Mouse (Mus musculus) lung, postnatal 0 days (tissue): ENCODE data around the gene Pih1d1. TPM values are rescaled to one million over a fixed set of nuclear protein-coding genes. Genes with fewer than 3 reads are reported as not detected.
"Not testable (repeated sequence)": the region's sequence is repeated elsewhere in the genome, so short reads cannot be mapped to it uniquely, and the experiment has no call there.

ENCODE experiments used
- ATAC-seq: fragments of 200-750 bp; cut with Nextera tagmentation; 2 replicates; pipeline ENCODE4 v1.8.0; 2017; ENCODE audit warnings: moderate library complexity
- DNase-seq: peaks from one replicate; pipeline ENCODE4 v3.0.0-alpha.2; 2016; ENCODE audit warnings: low spot score
- H3K27ac ChIP-seq: fragments of 300-500 bp; sonication (generic); 2 replicates; pipeline ENCODE4 v1.5.1; 2014; ENCODE audit warnings: antibody characterized with exemption, mild to moderate bottlenecking, low read length, mixed read lengths
- H3K27me3 ChIP-seq: fragments of 300-500 bp; sonication (generic); replicated peaks from 2 replicates; pipeline ENCODE4 v1.6.1; 2014; ENCODE audit warnings: low read length, mixed read lengths; ENCODE audit not compliant: insufficient read depth
- H3K36me3 ChIP-seq: fragments of 300-500 bp; sonication (generic); 2 replicates; pipeline ENCODE4 v1.6.1; 2014; ENCODE audit warnings: low read length, mixed read lengths; ENCODE audit not compliant: insufficient read depth
- H3K4me1 ChIP-seq: fragments of 300-500 bp; sonication (generic); 2 replicates; pipeline ENCODE4 v1.6.1; 2014; ENCODE audit warnings: antibody characterized with exemption, low read depth, low read length, mixed read lengths; ENCODE audit not compliant: insufficient read depth
- H3K4me2 ChIP-seq: fragments of 300-500 bp; sonication (generic); replicated peaks from 2 replicates; pipeline ENCODE4 v1.6.1; 2014; ENCODE audit warnings: low read depth, mild to moderate bottlenecking, low read length, moderate library complexity, mixed read lengths
- H3K4me3 ChIP-seq: fragments of 300-500 bp; sonication (generic); 2 replicates; pipeline ENCODE4 v1.5.1; 2014; ENCODE audit warnings: low read depth, low read length
- H3K9ac ChIP-seq: fragments of 300-500 bp; sonication (generic); replicated peaks from 2 replicates; pipeline ENCODE4 v1.6.1; 2014; ENCODE audit warnings: low read depth, mild to moderate bottlenecking
- H3K9me3 ChIP-seq: fragments of 300-500 bp; sonication (generic); 2 replicates; pipeline ENCODE4 v1.6.1; 2016; ENCODE audit warnings: low read length, mixed read lengths
- CTCF ChIP-seq: IDR thresholded peaks from 2 replicates; pipeline ENCODE4 v1.5.1; 2016; ENCODE audit warnings: antibody characterized with exemption, mild to moderate bottlenecking
- EP300 ChIP-seq: IDR thresholded peaks from 2 replicates; pipeline ENCODE4 v1.6.1; 2016; ENCODE audit warnings: antibody characterized with exemption, mild to moderate bottlenecking, control low read depth
- WGBS: fragments of 180-500 bp; shearing (Covaris S2); extraction: QIAGEN DNeasy Blood & Tissue Kit; methylation state at CpG from one replicate; pipeline ENCODE4 v1.1.7; 2014; 5-methylcytosine and 5-hydroxymethylcytosine counted together
- polyA plus RNA-seq: library from polyadenylated mRNA; unstranded; fragments of >200 nt; fragmentation: Nextera tagmentation; extraction: Ambion mirVana; gene quantifications from 2 replicates; pipeline ENCODE4 v1.2.1, GENCODE M21; 2015

Pih1d1 gene
- polyA plus RNA-seq, 1 experiment from 2014 or later, result 51.7 TPM

DNA sequence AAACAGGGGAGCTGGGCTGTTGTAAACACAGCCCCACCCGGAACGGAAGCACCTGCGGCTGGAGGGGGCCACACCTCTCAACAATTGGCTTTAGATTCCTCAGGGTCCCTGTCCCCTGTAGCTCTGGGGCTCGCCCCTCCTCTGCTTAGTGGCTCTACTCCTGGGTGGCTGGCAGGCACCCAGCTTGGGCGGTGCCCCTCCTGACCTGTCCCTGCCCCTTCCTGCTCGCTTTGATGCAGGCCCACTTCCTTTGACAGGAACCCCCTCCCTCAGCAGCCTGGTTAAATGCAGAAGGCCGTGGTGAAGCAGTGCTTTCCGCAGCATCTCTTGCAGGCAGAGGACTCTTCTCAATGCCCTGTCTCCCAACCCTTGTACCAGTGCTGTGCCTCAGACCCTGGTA, 32.7 kb upstream of the Pih1d1 start:
- Histone ChIP-seq H3K4me3 (no peak overlapping the region), H3K27me3 (no peaks in the 10 kb centered on the region), H3K9me3 (no peaks in the 10 kb centered on the region), H3K27ac (peak overlapping the region; percentile 52), H3K9ac (no peak overlapping the region), H3K36me3 (peaks cover 19% of the 10 kb centered on the region; the same call in 1 of the 2 replicates), H3K4me1 (peaks cover 4% of the 10 kb centered on the region; the same call in 1 of the 2 replicates), H3K4me2 (peak overlapping the region; percentile 33; the same call in 1 of the 2 replicates)
- WGBS, result 26% methylated on average over 8 of the region's 8 CpGs
- no peak for TF ChIP-seq CTCF
- peak; percentile 77 for TF ChIP-seq EP300
- DNase-seq, result peak; percentile 71
- peak; percentile 30 for ATAC-seq

- Histone ChIP-seq H3K4me1 (peaks cover 4% of the 10 kb centered on the region; the same call in 1 of the 2 replicates), H3K9ac (no peak overlapping the region), H3K4me3 (no peak overlapping the region), H3K27me3 (no peaks in the 10 kb centered on the region), H3K36me3 (peaks cover 25% of the 10 kb centered on the region; the same call in 1 of the 2 replicates), H3K27ac (peak overlapping the region; percentile 52), H3K9me3 (no peaks in the 10 kb centered on the region), H3K4me2 (peak overlapping the region; percentile 33)
- no peak for ATAC-seq
- DNase-seq, result no peak
- no peak for TF ChIP-seq CTCF
- no peak for TF ChIP-seq EP300
Measured at GRCm38 (mm10) chr7:45121966-45122365, 32.1 kb upstream of the Pih1d1 start.

GRCm38 (mm10) chr7:45122561-45123185, 31.4 kb upstream of the Pih1d1 start:
- 0 out of 2 replicates have a peak overlapping the region, but pooled peaks have one; percentile 82 for H3K9ac ChIP-seq
- peak overlapping the region; percentile 73 for H3K4me2 ChIP-seq
- TF ChIP-seq EP300, result no peak
- TF ChIP-seq CTCF, result no peak
- no peaks in the 10 kb centered on the region for H3K27me3 ChIP-seq
- ATAC-seq (no peak), DNase-seq (no peak)
- no peak overlapping the region for H3K27ac ChIP-seq
- WGBS, result 71% methylated on average over 15 of the region's 15 CpGs
- H3K4me3 ChIP-seq, result no peak overlapping the region
- peaks cover 26% of the 10 kb centered on the region; the same call in 1 of the 2 replicates for H3K36me3 ChIP-seq
- no peaks in the 10 kb centered on the region for H3K9me3 ChIP-seq
- H3K4me1 ChIP-seq, result peaks cover 9% of the 10 kb centered on the region; the same call in 1 of the 2 replicates

DNA sequence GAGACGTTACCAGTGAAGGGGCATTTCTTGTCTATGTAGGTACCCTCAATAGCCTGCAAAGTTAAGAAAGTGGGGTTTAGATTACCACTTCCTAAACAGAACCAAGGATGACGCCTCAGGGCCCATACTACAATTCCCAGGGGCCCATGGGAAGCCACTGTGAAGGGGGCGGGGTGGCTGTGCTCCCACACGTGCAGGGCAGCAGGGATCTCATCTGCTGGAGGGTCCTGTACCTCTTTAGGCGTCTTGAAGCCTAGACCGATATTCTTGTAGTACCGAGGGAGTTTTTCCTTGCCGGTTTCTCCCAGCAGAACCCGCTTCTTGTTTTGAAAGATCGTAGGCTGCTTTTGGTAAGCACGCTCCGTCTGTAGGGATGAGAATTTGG, 30.9 kb upstream of the Pih1d1 start:
- ATAC-seq (no peak), DNase-seq (peak; percentile 59)
- H3K27me3 ChIP-seq, result no peaks in the 10 kb centered on the region
- peaks cover 26% of the 10 kb centered on the region; the same call in 1 of the 2 replicates for H3K36me3 ChIP-seq
- peak overlapping the region; percentile 73 for H3K4me2 ChIP-seq
- TF ChIP-seq EP300 (no peak), CTCF (no peak)
- peaks cover 12% of the 10 kb centered on the region; the same call in 1 of the 2 replicates for H3K4me1 ChIP-seq
- no peak overlapping the region for H3K27ac ChIP-seq
- H3K9me3 ChIP-seq, result no peaks in the 10 kb centered on the region
- peak overlapping the region; percentile 76 for H3K4me3 ChIP-seq
- 10% methylated on average over 12 of the region's 12 CpGs for WGBS
- 0 out of 2 replicates have a peak overlapping the region, but pooled peaks have one; percentile 82 for H3K9ac ChIP-seq

DNA sequence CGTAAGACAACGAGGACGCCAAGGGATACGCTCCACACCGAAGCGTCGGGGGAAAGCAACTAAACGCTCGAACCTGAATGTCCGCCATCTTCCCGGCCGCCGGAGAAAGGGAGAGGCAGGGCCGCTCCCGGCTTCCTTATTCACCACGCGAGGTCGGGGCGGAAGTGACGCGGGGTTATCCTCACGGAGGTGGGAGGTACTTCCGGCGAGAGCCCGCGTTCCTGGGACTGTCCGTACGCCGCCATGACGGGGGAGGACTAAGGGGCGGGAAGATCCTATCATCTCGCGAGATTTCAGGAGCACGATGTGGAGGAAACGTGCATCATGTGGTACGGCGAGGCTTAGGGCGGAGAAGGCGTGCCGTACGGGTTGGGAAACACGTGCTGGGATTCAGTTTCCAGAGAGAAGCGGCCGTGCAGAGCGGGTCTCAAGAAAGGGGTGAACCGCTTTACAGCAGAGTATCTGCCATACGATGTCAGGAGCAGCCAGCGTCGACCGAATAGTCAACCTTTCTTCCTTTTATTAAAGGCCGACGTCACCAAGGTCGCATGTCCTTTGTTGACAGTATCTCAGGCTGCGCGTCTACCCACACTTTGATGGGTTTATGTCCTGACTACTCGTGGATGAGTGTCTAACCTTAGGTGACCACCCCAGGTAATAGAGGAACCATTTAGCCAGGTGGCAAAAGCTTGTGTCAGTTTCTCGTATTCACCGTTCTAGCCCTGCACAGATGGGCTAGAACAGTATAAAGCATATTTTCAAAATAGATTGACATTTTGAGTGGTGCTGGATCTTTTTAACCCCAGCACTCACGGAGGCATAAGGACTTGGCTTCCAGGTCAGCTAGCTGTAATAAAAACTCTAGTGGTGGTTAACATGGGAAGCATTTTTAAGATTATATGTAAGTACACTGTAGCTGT, 29.6 kb upstream of the Pih1d1 start, which contains the start of gene Rps11:
Gene Rps11 (minus strand): TSS at position 216 of the 920 bp plus-strand sequence.
- Histone ChIP-seq H3K4me1 (peaks cover 12% of the 10 kb centered on the region; the same call in 1 of the 2 replicates), H3K9me3 (no peaks in the 10 kb centered on the region), H3K36me3 (peaks cover 26% of the 10 kb centered on the region; the same call in 1 of the 2 replicates), H3K9ac (peak within 1 kb of the TSS; percentile 82), H3K4me2 (peak within 1 kb of the TSS; percentile 73), H3K4me3 (peak within 1 kb of the TSS; percentile 76), H3K27me3 (no peaks in the 10 kb centered on the region), H3K27ac (peak within 1 kb of the TSS; percentile 70)
- ATAC-seq (peak; percentile 82), DNase-seq (peak; percentile 100)
- TF ChIP-seq EP300 (peak; percentile 66), CTCF (no peak)
- 1% methylated on average over 58 of the region's 59 CpGs for WGBS

DNA sequence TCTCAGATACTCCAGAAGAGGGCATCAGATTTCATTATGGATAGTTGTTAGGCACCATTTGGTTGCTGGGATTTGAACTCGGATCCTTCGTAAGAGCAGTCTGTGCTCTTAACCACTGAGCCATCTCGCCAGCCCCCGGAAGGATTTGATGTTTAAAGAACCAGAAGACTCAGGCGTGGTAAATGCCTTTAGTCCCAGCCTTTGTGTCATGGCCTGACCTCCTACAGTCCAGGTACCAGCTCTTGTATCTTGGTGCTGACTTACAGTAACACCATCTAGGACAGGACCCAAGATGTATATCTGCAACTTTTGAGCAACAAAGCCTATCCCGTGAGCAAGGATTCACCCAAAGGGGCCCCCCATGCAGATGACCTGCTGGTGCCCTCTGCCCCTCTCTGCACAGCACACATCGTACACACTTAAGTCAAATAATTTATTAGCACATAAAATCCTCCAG, 28.9 kb upstream of the Pih1d1 start:
- 21% methylated on average over 7 of the region's 7 CpGs for WGBS
- Histone ChIP-seq H3K27me3 (no peaks in the 10 kb centered on the region), H3K27ac (no peak overlapping the region), H3K4me3 (no peak overlapping the region), H3K9ac (no peak overlapping the region), H3K4me2 (no peak overlapping the region), H3K4me1 (peaks cover 12% of the 10 kb centered on the region; the same call in 1 of the 2 replicates), H3K9me3 (no peaks in the 10 kb centered on the region), H3K36me3 (peaks cover 21% of the 10 kb centered on the region; the same call in 1 of the 2 replicates)
- TF ChIP-seq EP300 (no peak), CTCF (peak; percentile 40; the same call in 1 of the 2 replicates)
- ATAC-seq (no peak), DNase-seq (no peak)

DNA sequence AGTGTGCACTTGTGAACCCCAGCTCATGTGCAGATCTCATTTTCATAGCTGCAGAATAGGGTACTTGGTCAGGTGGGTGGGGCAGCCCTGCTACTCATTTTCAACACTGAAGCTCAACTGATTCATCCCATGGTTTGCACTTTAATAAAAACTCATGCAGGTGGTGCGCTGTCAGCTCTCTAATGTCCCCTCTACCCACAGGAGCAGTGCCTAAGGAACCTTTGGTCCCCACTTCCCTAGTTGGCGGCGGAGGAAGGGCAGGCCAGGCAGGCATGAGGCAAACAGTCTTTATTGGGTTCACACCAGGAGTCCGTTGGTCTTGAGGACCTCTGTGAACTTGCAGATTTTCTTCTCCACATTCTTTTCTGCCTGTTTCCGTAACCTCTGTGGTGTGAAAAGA, 28.5 kb upstream of the Pih1d1 start:
- not testable (repeated sequence) for H3K27me3 ChIP-seq, DNase-seq, H3K4me3 ChIP-seq, H3K9ac ChIP-seq, H3K4me2 ChIP-seq, H3K27ac ChIP-seq, H3K9me3 ChIP-seq, ATAC-seq
- H3K36me3 ChIP-seq, result 0 out of 2 replicates have a peak, but pooled peaks cover 17% of the 10 kb centered on the region
- peaks cover 12% of the 10 kb centered on the region; the same call in 1 of the 2 replicates for H3K4me1 ChIP-seq
- WGBS, result 64% methylated on average over 5 of the region's 5 CpGs
